Mouse (Mus musculus) neural tube, embryonic 11.5 days (tissue): ENCODE results near the gene Wdr31. TPM values are rescaled to one million over a fixed set of nuclear protein-coding genes. Genes with fewer than 3 reads are reported as not detected.

ENCODE experiments used
- ATAC-seq: fragments of 200-750 bp; cut with Nextera tagmentation; 2 replicates; pipeline ENCODE4 v1.8.0; 2017; ENCODE audit warnings: moderate number of reproducible peaks, mild to moderate bottlenecking, moderate TSS enrichment, moderate library complexity; ENCODE audit not compliant: insufficient read depth, low FRiP score, low TSS enrichment
- DNase-seq: peaks from one replicate; pipeline ENCODE4 v3.0.0-alpha.2; 2015; ENCODE audit warnings: low spot score
- H3K27ac ChIP-seq: fragments of 300-500 bp; sonication (generic); 2 replicates; pipeline ENCODE4 v1.5.1; 2014; ENCODE audit warnings: low read depth, mild to moderate bottlenecking, low read length
- H3K27me3 ChIP-seq: fragments of 300-500 bp; sonication (generic); 2 replicates; pipeline ENCODE4 v1.6.1; 2014; ENCODE audit warnings: mild to moderate bottlenecking, low read length, mixed read lengths; ENCODE audit not compliant: control insufficient read depth, insufficient read depth
- H3K36me3 ChIP-seq: fragments of 300-500 bp; sonication (generic); 2 replicates; pipeline ENCODE4 v1.6.1; 2014; ENCODE audit warnings: mild to moderate bottlenecking, low read length, moderate library complexity, mixed read lengths; ENCODE audit not compliant: control insufficient read depth, insufficient read depth
- H3K4me1 ChIP-seq: fragments of 300-500 bp; sonication (generic); 2 replicates; pipeline ENCODE4 v1.6.1; 2014; ENCODE audit warnings: low read length, mixed read lengths; ENCODE audit not compliant: control insufficient read depth, insufficient read depth
- H3K4me2 ChIP-seq: fragments of 300-500 bp; sonication (generic); 2 replicates; pipeline ENCODE4 v1.6.1; 2014; ENCODE audit warnings: low read depth, mild to moderate bottlenecking, moderate library complexity
- H3K4me3 ChIP-seq: fragments of 300-500 bp; sonication (generic); 2 replicates; pipeline ENCODE4 v1.5.1; 2014; ENCODE audit warnings: low read depth, low read length
- H3K9ac ChIP-seq: fragments of 300-500 bp; sonication (generic); 2 replicates; pipeline ENCODE4 v1.6.1; 2014; ENCODE audit warnings: mild to moderate bottlenecking, low read length
- H3K9me3 ChIP-seq: fragments of 300-500 bp; sonication (generic); 2 replicates; pipeline ENCODE4 v1.6.1; 2016; ENCODE audit warnings: low read length; ENCODE audit not compliant: control insufficient read depth
- WGBS: fragments of 180-500 bp; shearing (Covaris S2); extraction: QIAGEN DNeasy Blood & Tissue Kit; methylation state at CpG from one replicate; pipeline ENCODE4 v1.1.7; 2014; 5-methylcytosine and 5-hydroxymethylcytosine counted together
- polyA plus RNA-seq: library from polyadenylated mRNA; unstranded; fragments of >200 nt; fragmentation: Nextera tagmentation; extraction: Ambion mirVana; gene quantifications from 2 replicates; pipeline ENCODE4 v1.2.1, GENCODE M21; 2014

Wdr31 gene
- polyA plus RNA-seq, 1 experiment from 2014 or later: 5.1 TPM

DNA sequence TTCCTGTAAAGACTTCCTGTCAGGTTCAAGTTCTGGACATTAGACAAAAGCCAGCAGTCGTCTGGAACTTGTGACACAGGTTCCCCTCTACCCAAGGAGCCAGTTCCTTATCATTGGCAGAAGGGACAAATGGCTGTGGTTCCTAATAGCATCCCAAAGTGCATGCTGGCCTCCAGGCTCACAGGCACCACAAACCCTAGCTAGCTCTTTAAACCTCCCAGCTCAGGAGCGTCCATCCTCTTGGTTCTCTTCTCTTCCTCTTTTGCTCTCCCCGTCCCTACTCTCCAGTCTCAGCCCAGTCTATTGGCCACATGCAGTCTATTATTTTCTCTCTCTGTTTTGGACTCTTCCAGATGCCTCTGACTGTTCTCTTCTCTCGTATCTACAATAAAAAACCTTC lies 30.9 kb downstream of the Wdr31 start:
- H3K27me3 ChIP-seq: no peaks in the 10 kb centered on the region
- H3K4me3 ChIP-seq: no peak overlapping the region
- H3K36me3 ChIP-seq: no peaks in the 10 kb centered on the region
- WGBS: 78% methylated on average over 4 of the region's 4 CpGs
- no peak overlapping the region for H3K9ac ChIP-seq
- no peaks in the 10 kb centered on the region for H3K9me3 ChIP-seq
- H3K4me1 ChIP-seq: no peaks in the 10 kb centered on the region
- no peak overlapping the region for H3K4me2 ChIP-seq
- ATAC-seq (no peak), DNase-seq (no peak)
- no peak overlapping the region for H3K27ac ChIP-seq

DNA sequence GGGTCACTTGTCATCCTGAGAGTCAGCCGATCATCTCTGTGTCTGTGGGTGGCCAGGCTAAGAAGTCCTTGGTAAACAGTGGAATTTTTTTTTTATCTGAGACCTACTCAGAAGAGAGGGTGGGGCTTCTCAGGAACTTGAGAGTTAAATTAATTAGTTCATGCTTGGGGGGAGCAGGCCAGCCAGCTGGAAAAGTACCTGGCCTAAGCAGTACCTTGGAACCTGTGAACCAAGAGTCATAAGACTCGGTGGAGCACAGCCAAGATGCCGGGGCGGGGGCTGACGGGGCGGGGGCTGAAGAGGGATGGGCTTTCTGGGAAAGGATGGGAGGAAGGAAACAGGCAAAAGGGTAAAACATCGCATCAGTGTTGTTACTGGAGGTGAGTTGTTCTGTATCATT lies 32.8 kb downstream of the Wdr31 start:
- Histone ChIP-seq H3K4me1 (no peaks in the 10 kb centered on the region), H3K27ac (no peak overlapping the region), H3K36me3 (no peaks in the 10 kb centered on the region), H3K9ac (no peak overlapping the region), H3K4me2 (no peak overlapping the region), H3K9me3 (no peaks in the 10 kb centered on the region), H3K4me3 (no peak overlapping the region), H3K27me3 (no peaks in the 10 kb centered on the region)
- DNase-seq (no peak), ATAC-seq (no peak)
- 87% methylated on average over 7 of the region's 7 CpGs for WGBS

DNA sequence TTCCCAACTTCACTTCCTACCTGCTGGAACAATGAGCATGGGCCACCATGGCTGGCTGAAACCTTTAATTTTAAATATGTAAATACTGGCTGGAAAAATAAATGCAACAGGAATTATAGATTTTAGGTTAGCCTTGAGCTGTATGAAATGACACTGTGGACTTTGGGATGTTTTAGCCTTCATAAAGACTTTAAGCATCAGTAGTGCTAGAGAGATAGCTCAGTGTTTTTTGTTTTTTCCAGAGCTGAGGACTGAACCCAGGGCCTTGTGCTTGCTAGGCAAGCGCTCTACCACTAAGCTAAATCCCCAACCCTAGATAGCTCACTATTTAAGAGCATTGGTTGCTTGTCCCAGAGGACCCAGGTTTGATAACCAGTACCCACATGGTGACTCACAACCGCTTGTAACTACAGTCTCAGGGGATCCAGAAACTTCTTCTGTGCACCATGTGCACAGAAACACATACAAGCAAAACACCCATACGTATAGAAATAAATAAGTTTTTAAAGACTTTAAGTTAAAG lies 33.4 kb downstream of the Wdr31 start:
- Histone ChIP-seq H3K4me1 (no peaks in the 10 kb centered on the region), H3K9ac (no peak overlapping the region), H3K4me2 (no peak overlapping the region), H3K27ac (no peak overlapping the region), H3K9me3 (no peaks in the 10 kb centered on the region), H3K4me3 (no peak overlapping the region), H3K36me3 (no peaks in the 10 kb centered on the region), H3K27me3 (no peaks in the 10 kb centered on the region)
- no peak for DNase-seq
- WGBS: 92% methylated on average over 3 of the region's 3 CpGs
- ATAC-seq: no peak

DNA sequence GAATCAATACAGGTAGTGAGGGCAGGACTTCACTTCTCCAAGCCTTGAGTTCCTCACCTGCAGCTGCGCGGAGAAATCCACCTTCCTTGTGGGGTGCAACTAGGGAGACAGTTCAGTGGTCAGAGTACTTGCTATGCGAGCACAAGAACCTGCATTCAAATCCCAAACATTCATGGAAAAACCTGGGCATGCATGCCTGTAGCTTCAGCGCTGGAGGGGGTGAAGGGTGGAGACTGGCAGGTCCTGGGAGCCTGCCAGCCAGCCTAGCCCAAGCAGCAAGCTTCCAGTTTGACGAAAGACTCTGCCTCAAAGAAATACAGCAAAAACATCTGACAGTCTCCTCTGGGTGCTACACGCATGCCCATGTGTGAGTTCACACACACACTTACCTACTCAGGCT lies 35.6 kb downstream of the Wdr31 start, which contains the start of gene Rnf183:
Gene Rnf183 (minus strand): TSS at position 172 of the 400 bp plus-strand sequence.
- ATAC-seq (no peak), DNase-seq (no peak)
- Histone ChIP-seq H3K9ac (no peak within 1 kb of the TSS), H3K36me3 (no peaks in the 10 kb centered on the region), H3K4me2 (no peak within 1 kb of the TSS), H3K4me3 (no peak within 1 kb of the TSS), H3K9me3 (no peaks in the 10 kb centered on the region), H3K27ac (no peak within 1 kb of the TSS), H3K27me3 (no peaks in the 10 kb centered on the region), H3K4me1 (no peaks in the 10 kb centered on the region)
- 85% methylated on average over 6 of the region's 6 CpGs for WGBS

DNA sequence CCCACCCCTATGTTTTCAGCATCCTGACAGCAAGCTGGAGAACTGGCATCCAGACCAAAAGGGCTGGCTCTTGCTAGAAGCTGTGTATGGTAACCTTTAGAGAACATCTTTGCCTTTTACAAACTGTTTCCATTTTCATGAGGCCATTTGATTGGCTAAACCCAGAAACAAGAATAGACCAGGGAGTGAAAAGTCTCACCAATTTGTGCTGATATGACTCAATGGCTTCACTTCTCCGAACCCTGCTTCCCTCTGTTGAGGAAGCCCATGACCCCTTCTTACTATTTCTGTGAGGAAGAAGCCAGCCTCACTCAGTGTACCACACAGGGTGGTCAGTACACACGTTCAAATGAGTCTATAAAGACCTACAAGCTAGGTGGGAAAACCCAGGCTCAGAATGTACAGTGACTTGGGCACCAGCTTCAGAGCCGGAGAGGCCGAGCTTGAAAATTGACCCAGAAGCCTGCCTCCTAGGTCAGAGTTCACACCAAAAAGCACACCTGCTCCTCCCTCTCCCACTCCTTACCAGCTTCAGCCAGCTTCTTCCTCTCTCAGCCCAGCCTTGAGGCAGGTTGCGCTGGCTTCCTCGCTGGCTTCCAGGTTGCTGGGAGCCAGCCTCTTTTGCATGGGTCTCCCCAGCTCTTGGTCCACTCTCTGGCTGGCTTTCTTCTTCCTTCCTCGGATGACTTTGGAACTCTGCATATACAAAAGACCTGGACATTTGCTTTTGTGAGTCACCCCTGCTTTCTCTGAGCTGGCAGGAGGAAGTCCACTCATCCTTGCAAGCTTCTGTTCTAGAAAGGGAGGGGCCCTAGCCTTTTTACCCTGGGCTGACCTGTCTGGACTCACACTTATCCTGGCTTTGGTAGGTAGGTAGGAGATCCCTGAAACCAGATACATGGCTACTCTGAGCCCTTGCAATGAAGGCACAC lies 36.5 kb downstream of the Wdr31 start:
- no peaks in the 10 kb centered on the region for H3K36me3 ChIP-seq
- H3K27ac ChIP-seq: no peak overlapping the region
- no peak overlapping the region for H3K9ac ChIP-seq
- no peaks in the 10 kb centered on the region for H3K4me1 ChIP-seq
- H3K9me3 ChIP-seq: no peaks in the 10 kb centered on the region
- WGBS: 86% methylated on average over 7 of the region's 7 CpGs
- H3K4me2 ChIP-seq: no peak overlapping the region
- no peaks in the 10 kb centered on the region for H3K27me3 ChIP-seq
- no peak for DNase-seq
- H3K4me3 ChIP-seq: no peak overlapping the region
- ATAC-seq: no peak

DNA sequence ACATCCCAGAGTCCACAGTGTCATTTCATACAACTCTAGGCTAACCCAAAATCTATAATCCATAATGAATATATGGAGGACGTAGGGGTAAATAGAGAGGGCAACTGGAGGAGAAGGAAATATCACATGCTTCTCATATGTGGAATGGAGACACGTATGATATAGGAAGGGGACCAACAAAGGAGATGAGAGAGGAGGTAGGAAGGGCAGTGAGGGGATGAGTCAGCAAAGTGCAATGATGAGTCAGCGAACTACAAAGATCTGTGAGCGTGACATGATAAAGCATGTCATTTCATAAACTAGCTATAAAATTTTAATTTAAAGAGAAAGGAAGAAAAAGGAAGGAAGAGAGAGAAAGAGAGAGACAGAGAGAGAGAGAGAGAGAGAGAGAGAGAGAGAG lies 39.2 kb downstream of the Wdr31 start:
- no peaks in the 10 kb centered on the region for H3K9me3 ChIP-seq
- no peaks in the 10 kb centered on the region for H3K27me3 ChIP-seq
- H3K4me2 ChIP-seq: no peak overlapping the region
- DNase-seq (no peak), ATAC-seq (no peak)
- WGBS: 75% methylated on average over 4 of the region's 4 CpGs
- H3K9ac ChIP-seq: no peak overlapping the region
- H3K27ac ChIP-seq: no peak overlapping the region
- H3K4me1 ChIP-seq: no peaks in the 10 kb centered on the region
- H3K4me3 ChIP-seq: no peak overlapping the region
- H3K36me3 ChIP-seq: no peaks in the 10 kb centered on the region

DNA sequence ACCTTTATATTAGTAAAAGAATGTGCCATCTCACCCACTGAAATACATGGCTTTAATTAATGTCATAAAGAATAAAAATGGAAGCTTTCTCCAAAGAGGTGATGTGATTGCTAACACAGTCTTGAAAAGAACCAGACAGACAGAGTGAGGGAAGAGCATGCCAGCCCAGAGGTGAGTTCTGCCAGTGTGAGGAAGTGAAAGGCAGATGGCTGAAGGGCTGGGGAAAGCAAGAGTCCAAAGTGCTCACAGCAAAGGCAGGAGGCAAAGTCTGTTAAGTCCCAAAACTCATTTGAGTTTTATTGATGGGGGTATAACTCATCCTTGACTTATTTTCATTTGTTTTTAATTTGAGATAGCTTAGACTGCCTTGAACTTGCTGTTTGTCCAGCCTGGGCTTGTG lies 40.0 kb downstream of the Wdr31 start:
- no peaks in the 10 kb centered on the region for H3K27me3 ChIP-seq
- DNase-seq (no peak), ATAC-seq (no peak)
- H3K4me3 ChIP-seq: no peak overlapping the region
- no peak overlapping the region for H3K27ac ChIP-seq
- no peaks in the 10 kb centered on the region for H3K9me3 ChIP-seq
- H3K9ac ChIP-seq: no peak overlapping the region
- no peaks in the 10 kb centered on the region for H3K4me1 ChIP-seq
- no peak overlapping the region for H3K4me2 ChIP-seq
- no peaks in the 10 kb centered on the region; the same call in 1 of the 2 replicates for H3K36me3 ChIP-seq

DNA sequence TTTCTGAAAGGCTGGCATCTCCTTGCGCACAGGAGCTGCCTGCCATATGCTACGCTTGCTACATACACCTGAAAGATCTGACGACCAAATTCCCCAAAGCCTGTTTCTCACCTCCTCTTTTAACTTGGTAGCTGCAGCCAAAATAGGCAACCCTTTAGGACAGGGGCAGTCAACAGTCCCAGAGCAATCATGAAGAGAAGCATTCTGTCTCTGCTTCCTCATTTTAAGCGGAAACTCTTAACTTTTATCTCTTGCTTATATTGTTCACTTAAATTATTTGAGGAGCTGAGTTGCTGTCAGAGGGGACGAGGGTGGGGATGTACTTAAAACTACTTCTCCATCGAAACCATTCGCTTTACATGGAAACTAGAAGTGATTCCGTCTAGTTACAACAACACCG lies 41.1 kb downstream of the Wdr31 start:
- H3K9ac ChIP-seq: no peak overlapping the region
- 88% methylated on average over 9 of the region's 9 CpGs for WGBS

More for the DNA sequence above, 41.1 kb downstream of the Wdr31 start:
- ATAC-seq (no peak), DNase-seq (no peak)
- Histone ChIP-seq H3K36me3 (no peaks in the 10 kb centered on the region; the same call in none of the 2 replicates), H3K4me2 (no peak overlapping the region), H3K27me3 (no peaks in the 10 kb centered on the region), H3K27ac (no peak overlapping the region), H3K9me3 (no peaks in the 10 kb centered on the region), H3K4me3 (no peak overlapping the region), H3K4me1 (no peaks in the 10 kb centered on the region)
